Mouse (Mus musculus) embryonic facial prominence, embryonic 15.5 days (tissue): ENCODE results near the gene Gm13271. TPM values are rescaled to one million over a fixed set of nuclear protein-coding genes. Genes with fewer than 3 reads are reported as not detected.
"Not testable (repeated sequence)": the region's sequence is repeated elsewhere in the genome, so short reads cannot be mapped to it uniquely, and the experiment has no call there.

Source experiments
- ATAC-seq: fragments of 200-750 bp; cut with Nextera tagmentation; 2 replicates; pipeline ENCODE4 v1.8.0; 2017; ENCODE audit warnings: low read depth, moderate TSS enrichment; ENCODE audit not compliant: insufficient number of reproducible peaks, low FRiP score, low TSS enrichment
- H3K27ac ChIP-seq: fragments of 300-500 bp; sonication (generic); replicated peaks from 2 replicates; pipeline ENCODE4 v1.5.1; 2015; ENCODE audit warnings: mild to moderate bottlenecking, inconsistent platforms
- H3K27me3 ChIP-seq: fragments of 300-500 bp; sonication (generic); 2 replicates; pipeline ENCODE4 v1.6.1; 2015; ENCODE audit warnings: inconsistent platforms
- H3K36me3 ChIP-seq: fragments of 300-500 bp; sonication (generic); 2 replicates; pipeline ENCODE4 v1.6.1; 2015; ENCODE audit warnings: mild to moderate bottlenecking, inconsistent platforms
- H3K4me1 ChIP-seq: fragments of 300-500 bp; sonication (generic); 2 replicates; pipeline ENCODE4 v1.6.1; 2015; ENCODE audit warnings: inconsistent platforms
- H3K4me2 ChIP-seq: fragments of 300-500 bp; sonication (generic); replicated peaks from 2 replicates; pipeline ENCODE4 v1.6.1; 2015; ENCODE audit warnings: mild to moderate bottlenecking, inconsistent platforms
- H3K4me3 ChIP-seq: fragments of 300-500 bp; sonication (generic); replicated peaks from 2 replicates; pipeline ENCODE4 v1.5.1; 2015; ENCODE audit warnings: mild to moderate bottlenecking, inconsistent platforms
- H3K9ac ChIP-seq: fragments of 300-500 bp; sonication (generic); 2 replicates; pipeline ENCODE4 v1.6.1; 2015; ENCODE audit warnings: inconsistent platforms
- H3K9me3 ChIP-seq: fragments of 300-500 bp; sonication (generic); replicated peaks from 2 replicates; pipeline ENCODE4 v1.6.1; 2016; ENCODE audit warnings: inconsistent platforms
- whole genome bisulfite sequencing: fragments of 180-500 bp; shearing (Covaris S2); methylation state at CpG from one replicate; pipeline ENCODE4 v1.1.7; 2015; 5-methylcytosine and 5-hydroxymethylcytosine counted together
- polyA plus RNA-seq: library from polyadenylated mRNA; unstranded; fragments of >200 nt; fragmentation: Nextera tagmentation; extraction: Ambion mirVana; gene quantifications from 2 replicates; pipeline ENCODE4 v1.2.1, GENCODE M21; 2015

The Gm13271 gene
- polyA plus RNA-seq, 1 experiment from 2014 or later: not detected

GRCm38 (mm10) chr4:88762341-88762740, 7.7 kb downstream of the Gm13271 start:
- 57% methylated on average over 9 of the region's 9 CpGs for WGBS
- H3K4me2 ChIP-seq, ATAC-seq, H3K4me3 ChIP-seq, H3K27ac ChIP-seq, H3K4me1 ChIP-seq, H3K36me3 ChIP-seq, H3K27me3 ChIP-seq, H3K9ac ChIP-seq, H3K9me3 ChIP-seq: not testable (repeated sequence)

- H3K4me1 ChIP-seq, H3K27me3 ChIP-seq, H3K36me3 ChIP-seq, ATAC-seq, H3K9ac ChIP-seq, H3K9me3 ChIP-seq: not testable (repeated sequence)
- Histone ChIP-seq H3K4me3 (peak overlapping the region; percentile 44), H3K4me2 (peak overlapping the region; percentile 50), H3K27ac (peak overlapping the region; percentile 75)
- 3% methylated on average over 37 of the region's 42 CpGs for WGBS
Measured at GRCm38 (mm10) chr4:88763384-88764018, 8.8 kb downstream of the Gm13271 start.

- H3K36me3 ChIP-seq, H3K9me3 ChIP-seq, ATAC-seq, H3K4me3 ChIP-seq, H3K4me2 ChIP-seq, H3K27me3 ChIP-seq, H3K9ac ChIP-seq, H3K27ac ChIP-seq, H3K4me1 ChIP-seq: not testable (repeated sequence)
- WGBS: no CpG with 5 or more reads among the region's 32 CpGs
Measured at GRCm38 (mm10) chr4:88773534-88773933, 18.9 kb downstream of the Gm13271 start, which contains the start of gene Gm13290. Gene Gm13290 (plus strand): TSS chr4:88773834.

- not testable (repeated sequence) for ATAC-seq, H3K27me3 ChIP-seq, H3K9me3 ChIP-seq, H3K27ac ChIP-seq, H3K4me2 ChIP-seq, H3K36me3 ChIP-seq, H3K9ac ChIP-seq, H3K4me3 ChIP-seq, H3K4me1 ChIP-seq
- WGBS: no CpG with 5 or more reads among the region's 29 CpGs
Measured at GRCm38 (mm10) chr4:88776622-88777021, 22.0 kb downstream of the Gm13271 start, which contains the start of gene Gm13289. Gene Gm13289 (plus strand): TSS chr4:88776922.

- not testable (repeated sequence) for H3K4me3 ChIP-seq, ATAC-seq, H3K9ac ChIP-seq, H3K27me3 ChIP-seq, H3K27ac ChIP-seq, H3K4me1 ChIP-seq, H3K36me3 ChIP-seq, H3K9me3 ChIP-seq, H3K4me2 ChIP-seq
- WGBS: no CpG with 5 or more reads among the region's 29 CpGs
Measured at GRCm38 (mm10) chr4:88779550-88779949, 24.9 kb downstream of the Gm13271 start, which contains the start of gene Gm13272. Gene Gm13272 (plus strand): TSS chr4:88779850.

GRCm38 (mm10) chr4:88780320-88780719, 25.7 kb downstream of the Gm13271 start:
- not testable (repeated sequence) for H3K27me3 ChIP-seq, H3K4me3 ChIP-seq, H3K4me1 ChIP-seq, H3K4me2 ChIP-seq, H3K9ac ChIP-seq, ATAC-seq, H3K36me3 ChIP-seq, H3K9me3 ChIP-seq, H3K27ac ChIP-seq
- 47% methylated on average over 16 of the region's 18 CpGs for WGBS

- not testable (repeated sequence) for ATAC-seq, H3K27me3 ChIP-seq, H3K9me3 ChIP-seq, H3K9ac ChIP-seq, H3K4me1 ChIP-seq, H3K36me3 ChIP-seq
- Histone ChIP-seq H3K4me2 (peak within 1 kb of the TSS; percentile 39), H3K4me3 (peak within 1 kb of the TSS; percentile 28), H3K27ac (peak within 1 kb of the TSS; percentile 68)
- WGBS: 13% methylated on average over 4 of the region's 7 CpGs
Measured at GRCm38 (mm10) chr4:88781831-88782230, 27.2 kb downstream of the Gm13271 start, which contains the start of gene Ifnz. Gene Ifnz (plus strand): TSS chr4:88782131.

- peak overlapping the region; percentile 68 for H3K27ac ChIP-seq
- H3K4me3 ChIP-seq: peak overlapping the region; percentile 28
- not testable (repeated sequence) for H3K27me3 ChIP-seq, ATAC-seq, H3K36me3 ChIP-seq, H3K9me3 ChIP-seq, H3K9ac ChIP-seq, H3K4me1 ChIP-seq
- peak overlapping the region; percentile 39 for H3K4me2 ChIP-seq
- WGBS: 0% methylated on average over 3 of the region's 31 CpGs
Measured at GRCm38 (mm10) chr4:88782335-88782734, 27.7 kb downstream of the Gm13271 start.

- not testable (repeated sequence) for H3K9ac ChIP-seq, H3K4me1 ChIP-seq, H3K36me3 ChIP-seq, H3K27ac ChIP-seq, H3K9me3 ChIP-seq, H3K4me2 ChIP-seq, H3K27me3 ChIP-seq, ATAC-seq, H3K4me3 ChIP-seq
- WGBS: no CpG with 5 or more reads among the region's 27 CpGs
Measured at GRCm38 (mm10) chr4:88785409-88785808, 30.7 kb downstream of the Gm13271 start, which contains the start of gene Gm13276. Gene Gm13276 (plus strand): TSS chr4:88785709.

GRCm38 (mm10) chr4:88788402-88788801, 33.7 kb downstream of the Gm13271 start, which contains the start of gene Gm13277:
Gene Gm13277 (plus strand): TSS chr4:88788632.
- not testable (repeated sequence) for H3K27me3 ChIP-seq, H3K4me3 ChIP-seq, H3K27ac ChIP-seq, H3K9me3 ChIP-seq, H3K9ac ChIP-seq, H3K36me3 ChIP-seq, H3K4me1 ChIP-seq, H3K4me2 ChIP-seq, ATAC-seq
- WGBS: 0% methylated on average over 4 of the region's 28 CpGs

- H3K9ac ChIP-seq, H3K4me1 ChIP-seq, H3K4me3 ChIP-seq, H3K36me3 ChIP-seq, H3K4me2 ChIP-seq, H3K27ac ChIP-seq, H3K9me3 ChIP-seq, H3K27me3 ChIP-seq, ATAC-seq: not testable (repeated sequence)
- no CpG with 5 or more reads among the region's 28 CpGs for WGBS
Measured at GRCm38 (mm10) chr4:88791250-88791649, 36.6 kb downstream of the Gm13271 start, which contains the start of gene Gm13278. Gene Gm13278 (plus strand): TSS chr4:88791550.
